Mouse (Mus musculus) C2C12 (cell line): ENCODE data around the gene Mfsd4a.

Source experiments
- CEBPB ChIP-seq: IDR thresholded peaks from one replicate; pipeline ENCODE4 v1.6.1; 2011; ENCODE audit warnings: low read depth, mild to moderate bottlenecking, control low read depth, moderate library complexity
- CTCF ChIP-seq: IDR thresholded peaks from one replicate; pipeline ENCODE4 v1.5.1; 2011; ENCODE audit not compliant: control insufficient read depth, insufficient read depth, insufficient read length
- FOSL1 ChIP-seq: IDR thresholded peaks from one replicate; pipeline ENCODE4 v1.8.0; 2011; ENCODE audit warnings: mild to moderate bottlenecking, low read length; ENCODE audit not compliant: poor library complexity, insufficient read depth, severe bottlenecking
- MAX ChIP-seq: IDR thresholded peaks from one replicate; pipeline ENCODE4 v1.6.1; 2011; ENCODE audit warnings: mild to moderate bottlenecking, control low read depth
- MYOD1 ChIP-seq: IDR thresholded peaks from one replicate; pipeline ENCODE4 v1.6.1; 2011; ENCODE audit warnings: low read depth; ENCODE audit not compliant: control insufficient read depth, insufficient read length
- MYOG ChIP-seq: IDR thresholded peaks from one replicate; pipeline ENCODE4 v1.6.1; 2011; ENCODE audit not compliant: control insufficient read depth, insufficient read length; ENCODE audit errors: extremely low read depth
- USF1 ChIP-seq: IDR thresholded peaks from one replicate; pipeline ENCODE4 v1.6.1; 2011; ENCODE audit warnings: low read depth, mild to moderate bottlenecking, control low read depth, moderate library complexity

GRCm38 (mm10) chr1:132069436-132069835, 1.6 kb upstream of the Mfsd4a start:
- TF ChIP-seq USF1 (no peak), MYOG (no peak), CTCF (no peak), MAX (no peak), MYOD1 (no peak), CEBPB (no peak), FOSL1 (no peak)
